Mouse (Mus musculus): Measurements from ENCODE around the gene Smlr1. TPM values are rescaled to one million over a fixed set of nuclear protein-coding genes. Genes with fewer than 3 reads are reported as not detected.

The Smlr1 gene
- polyA plus RNA-seq, 1 experiment = not detected

DNA sequence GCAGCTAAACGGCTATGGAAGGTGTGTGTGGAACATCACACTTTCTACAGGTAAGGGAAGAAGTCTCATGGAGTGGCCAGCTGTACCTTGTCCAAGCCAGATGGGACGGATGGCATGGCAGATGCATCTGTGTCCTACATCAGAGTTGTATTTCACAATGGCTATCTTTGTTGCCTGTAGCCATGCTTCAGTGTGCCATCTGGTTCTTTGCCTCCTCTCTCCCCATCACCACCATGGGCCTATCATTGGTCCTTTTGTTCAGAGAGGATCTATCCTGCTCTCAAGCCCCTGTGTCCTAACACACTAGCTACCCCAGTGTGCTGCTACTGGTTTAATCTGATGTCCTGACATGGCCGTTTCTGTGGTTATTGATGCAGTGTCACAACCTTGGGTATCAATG is 56.4 kb downstream of the Smlr1 start:
- TF ChIP-seq CTCF (IDR thresholded peaks at IDR 0.05; ENCODE audit: borderline replicate concordance, control insufficient read depth, extremely low read depth, insufficient read depth, low read length, poor library complexity) = no peak
- TF ChIP-seq POLR2A (IDR thresholded peaks at IDR 0.05; ENCODE audit: control insufficient read depth, extremely low read depth, insufficient read depth, low read length, poor library complexity) = no peak
- DNase-seq = no peak
- WGBS = 96% methylated on average over 3 of the region's 3 CpGs
- Histone ChIP-seq H3K4me3 (ENCODE audit: control insufficient read depth, insufficient read depth, low read length) (no peak overlapping the region), H3K4me1 (replicated peaks; ENCODE audit: control insufficient read depth, insufficient read depth, low read length) (no peaks in the 10 kb centered on the region), H3K27me3 (ENCODE audit: control insufficient read depth, insufficient read depth, low read length) (no peaks in the 10 kb centered on the region), H3K27ac (ENCODE audit: control insufficient read depth, insufficient read depth, low read length) (no peak overlapping the region), H3K36me3 (ENCODE audit: control insufficient read depth, insufficient read depth, low read length) (peaks cover 10% of the 10 kb centered on the region)

Other genes with a start within 250 kb of the Smlr1 start
- gene Akap7, start 228.4 kb downstream of the Smlr1 start, polyA plus RNA-seq (2012; rRNA removed) = 0.73 and 1.8 TPM in 2 replicates
- gene Epb41l2, start 176.5 kb downstream of the Smlr1 start, polyA plus RNA-seq (2012; rRNA removed) = 47.5 and 52.5 TPM in 2 replicates